Comparison of ENCODE assay signal across 7 mouse cellular contexts in the genomic region with DNA sequence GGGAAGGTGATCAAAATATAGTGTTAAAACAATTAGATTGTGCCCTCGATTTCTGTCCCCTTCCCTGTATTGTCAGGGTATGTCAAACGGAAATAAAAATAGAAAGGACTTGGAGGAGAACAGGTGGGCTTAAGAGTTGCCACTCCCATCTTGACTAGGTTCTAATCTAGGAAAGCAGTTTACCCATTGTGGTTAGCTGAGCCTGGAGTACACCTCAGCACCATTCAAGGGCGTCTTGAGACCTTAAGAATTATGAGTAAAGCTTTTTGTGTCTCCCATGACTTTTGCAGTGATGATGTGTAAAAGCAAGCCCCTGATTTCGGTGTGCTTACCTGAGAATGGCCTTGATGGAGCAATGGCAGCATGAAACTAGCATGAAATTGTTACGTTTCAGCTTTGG. TPM values are rescaled to one million over a fixed set of nuclear protein-coding genes. Genes with fewer than 3 reads are reported as not detected.
A peak's percentile ranks its signal among the peaks of the same experiment; 100 is the strongest.
DNase-seq lines count a peak whose midpoint lies in the region; ATAC-seq lines count a peak whose summit lies in the region.

No protein-coding gene starts in this region.

- DNase-seq in lung, postnatal 4 days = no peak
- DNase-seq in urinary bladder, postnatal 14 days (ENCODE audit: low spot score) = no peak
- no peak for DNase-seq in right cerebral cortex, postnatal 10 days (ENCODE audit: low spot score in 2 of 2)

- WGBS in lung, embryonic 16.5 days = 51% methylated on average over 5 of the region's 5 CpGs
- WGBS in forebrain, embryonic 16.5 days = 65% methylated on average over 5 of the region's 5 CpGs
- 53% methylated on average over 5 of the region's 5 CpGs for WGBS in liver, embryonic 12.5 days (ENCODE audit: insufficient replicate concordance)

- H3K4me3 ChIP-seq in lung, embryonic 16.5 days (ENCODE audit: low read length) = peak overlapping the region; percentile 78
- H3K4me3 ChIP-seq in forebrain, embryonic 16.5 days (replicated peaks; ENCODE audit: low read length) = peak overlapping the region; percentile 81
- H3K4me3 ChIP-seq in liver, embryonic 12.5 days = peak overlapping the region; percentile 86; the same call in 1 of the 2 replicates

- no peaks in the 10 kb centered on the region for H3K9me3 ChIP-seq in lung, embryonic 16.5 days (ENCODE audit: control insufficient read depth, low read length)
- no peaks in the 10 kb centered on the region for H3K9me3 ChIP-seq in forebrain, embryonic 16.5 days (ENCODE audit: control insufficient read depth, low read length)
- no peaks in the 10 kb centered on the region for H3K9me3 ChIP-seq in liver, embryonic 12.5 days (replicated peaks)

- H3K27ac ChIP-seq in lung, embryonic 16.5 days (ENCODE audit: low read length) = no peak overlapping the region; the same call in 1 of the 2 replicates
- peak overlapping the region; percentile 18; the same call in 1 of the 2 replicates for H3K27ac ChIP-seq in forebrain, embryonic 16.5 days (ENCODE audit: low read length)
- H3K27ac ChIP-seq in liver, embryonic 12.5 days = no peak overlapping the region

- H3K4me2 ChIP-seq in lung, embryonic 16.5 days (ENCODE audit: low read depth, low read length) = peak overlapping the region; percentile 69
- H3K4me2 ChIP-seq in forebrain, embryonic 16.5 days (ENCODE audit: low read length) = peak overlapping the region; percentile 94
- peak overlapping the region; percentile 90 for H3K4me2 ChIP-seq in liver, embryonic 12.5 days

- no peak for ATAC-seq in lung, embryonic 16.5 days (ENCODE audit: low read depth)
- no peak for ATAC-seq in forebrain, embryonic 16.5 days
- ATAC-seq in liver, embryonic 12.5 days = no peak
- ATAC-seq in frontal cortex, adult (ENCODE audit: low TSS enrichment) = no peak

- peaks cover 18% of the 10 kb centered on the region for H3K4me1 ChIP-seq in lung, embryonic 16.5 days (replicated peaks; ENCODE audit: control insufficient read depth, insufficient read depth, low read length)
- peaks cover 27% of the 10 kb centered on the region for H3K4me1 ChIP-seq in forebrain, embryonic 16.5 days (replicated peaks; ENCODE audit: control insufficient read depth, insufficient read depth, low read length)
- peaks cover 35% of the 10 kb centered on the region for H3K4me1 ChIP-seq in liver, embryonic 12.5 days

- no peaks in the 10 kb centered on the region for H3K27me3 ChIP-seq in lung, embryonic 16.5 days (ENCODE audit: control insufficient read depth, insufficient read depth, low read depth, low read length)
- no peaks in the 10 kb centered on the region for H3K27me3 ChIP-seq in forebrain, embryonic 16.5 days (replicated peaks; ENCODE audit: control insufficient read depth, insufficient read depth, low read length)
- no peaks in the 10 kb centered on the region for H3K27me3 ChIP-seq in liver, embryonic 12.5 days (replicated peaks)

- no peaks in the 10 kb centered on the region for H3K36me3 ChIP-seq in lung, embryonic 16.5 days (ENCODE audit: control insufficient read depth, insufficient read depth, low read length)
- H3K36me3 ChIP-seq in forebrain, embryonic 16.5 days (ENCODE audit: control insufficient read depth, insufficient read depth) = no peaks in the 10 kb centered on the region
- H3K36me3 ChIP-seq in liver, embryonic 12.5 days = no peaks in the 10 kb centered on the region

- H3K9ac ChIP-seq in lung, embryonic 16.5 days (ENCODE audit: low read length) = peak overlapping the region; percentile 89
- H3K9ac ChIP-seq in forebrain, embryonic 16.5 days (replicated peaks; ENCODE audit: low read depth, low read length) = peak overlapping the region; percentile 96
- H3K9ac ChIP-seq in liver, embryonic 12.5 days = no peak overlapping the region

RNA-seq across cellular contexts. Expression of gene Pogz, which starts 1.7 kb away (rescaled TPM):
- polyA plus RNA-seq in lung, embryonic 16.5 days (2015; fragmentation: Nextera tagmentation; extraction: Ambion mirVana) = 14.6 and 16.9 TPM in 2 replicates
- polyA plus RNA-seq in forebrain, embryonic 16.5 days (2015; fragmentation: Nextera tagmentation; extraction: Ambion mirVana) = 24.4 and 27.9 TPM in 2 replicates
- 5.2 and 5.3 TPM in 2 replicates for polyA plus RNA-seq in liver, embryonic 12.5 days (2016; fragmentation: Nextera tagmentation; extraction: Ambion mirVana)

RNA-seq across cellular contexts. Expression of gene Psmb4, which starts 47.7 kb away (rescaled TPM):
- 306 and 339 TPM in 2 replicates for polyA plus RNA-seq in lung, embryonic 16.5 days (2015; fragmentation: Nextera tagmentation; extraction: Ambion mirVana)
- 366 and 371 TPM in 2 replicates for polyA plus RNA-seq in forebrain, embryonic 16.5 days (2015; fragmentation: Nextera tagmentation; extraction: Ambion mirVana)
- polyA plus RNA-seq in liver, embryonic 12.5 days (2016; fragmentation: Nextera tagmentation; extraction: Ambion mirVana) = 207 and 214 TPM in 2 replicates

RNA-seq across cellular contexts. Expression of gene Cgn, which starts 52.8 kb away (rescaled TPM):
- polyA plus RNA-seq in lung, embryonic 16.5 days (2015; fragmentation: Nextera tagmentation; extraction: Ambion mirVana) = 33.6 and 37.7 TPM in 2 replicates
- 4.9 and 9.0 TPM in 2 replicates for polyA plus RNA-seq in forebrain, embryonic 16.5 days (2015; fragmentation: Nextera tagmentation; extraction: Ambion mirVana)
- polyA plus RNA-seq in liver, embryonic 12.5 days (2016; fragmentation: Nextera tagmentation; extraction: Ambion mirVana) = 8.7 and 9.2 TPM in 2 replicates
